Mouse (Mus musculus) splenic B cell, adult 2 months (primary cell): ENCODE measurements at regions not wholly inside any gene's neighbourhood (a gene's known extent, or its start where the extent isn't known, plus 50 kb on each side); places are given as distances from the start of the nearest gene placed in this dataset.
"Not testable (repeated sequence)": the region's sequence is repeated elsewhere in the genome, so short reads cannot be mapped to it uniquely, and the experiment has no call there.

Experiments used
- DNase-seq: peaks from one replicate; pipeline ENCODE4 v3.0.0-alpha.2; 2011; ENCODE audit warnings: low read depth, low spot score
- H3K27me3 ChIP-seq: 2 replicates; pipeline ENCODE4 v1.6.1; 2012; ENCODE audit warnings: mild to moderate bottlenecking, low read length, moderate library complexity, mixed read lengths; ENCODE audit not compliant: control insufficient read depth, poor library complexity, insufficient read depth, severe bottlenecking
- H3K36me3 ChIP-seq: 2 replicates; pipeline ENCODE4 v1.6.1; 2012; ENCODE audit warnings: mild to moderate bottlenecking, low read length, moderate library complexity, mixed read lengths; ENCODE audit not compliant: control insufficient read depth, poor library complexity, insufficient read depth, severe bottlenecking

DNA sequence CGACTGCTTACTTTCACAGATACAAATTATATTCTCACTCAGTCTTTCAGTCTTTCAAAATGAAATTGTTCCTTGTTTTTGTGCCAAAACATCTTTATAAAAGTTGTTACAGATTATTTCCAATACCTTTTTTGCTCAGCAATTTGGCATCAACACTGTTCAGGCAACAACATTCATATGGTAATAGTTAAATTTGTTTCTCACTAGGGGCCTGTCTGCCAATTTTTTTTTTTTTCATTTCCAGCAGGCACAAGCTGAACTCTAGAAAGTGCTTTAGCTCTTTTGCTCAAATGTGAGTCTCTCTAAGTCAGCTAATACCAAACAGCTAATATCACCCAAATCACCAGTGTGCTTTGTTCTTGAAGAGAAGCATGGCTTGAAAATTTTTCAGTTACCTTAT is 199.4 kb downstream of the Antxr2 start:
- DNase-seq, result no peak
- no peaks in the 10 kb centered on the region for H3K27me3 ChIP-seq

DNA sequence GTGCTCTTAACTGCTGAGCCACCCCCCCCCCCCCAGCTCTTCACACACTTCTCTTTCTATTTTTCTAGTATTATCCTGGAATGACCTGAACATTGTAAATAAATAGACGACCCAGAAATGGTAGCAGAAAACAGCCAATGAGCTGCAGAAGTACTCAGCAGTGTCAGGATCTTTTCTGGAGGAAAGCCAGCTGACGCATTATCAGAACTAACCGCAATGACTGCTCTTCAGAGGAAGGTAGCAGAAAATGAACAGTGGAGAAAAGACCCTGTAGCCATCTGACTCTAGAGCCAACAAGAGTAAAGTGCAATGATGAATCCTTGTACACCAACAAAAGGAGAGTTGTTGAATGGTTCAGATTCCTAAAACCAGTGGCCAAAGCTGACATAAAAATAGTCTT is 213.4 kb downstream of the Antxr2 start:
- no peaks in the 10 kb centered on the region for H3K36me3 ChIP-seq
- H3K27me3 ChIP-seq, result no peaks in the 10 kb centered on the region
- DNase-seq, result no peak

More for the DNA sequence above, 199.4 kb downstream of the Antxr2 start:
- H3K36me3 ChIP-seq, result no peaks in the 10 kb centered on the region

DNA sequence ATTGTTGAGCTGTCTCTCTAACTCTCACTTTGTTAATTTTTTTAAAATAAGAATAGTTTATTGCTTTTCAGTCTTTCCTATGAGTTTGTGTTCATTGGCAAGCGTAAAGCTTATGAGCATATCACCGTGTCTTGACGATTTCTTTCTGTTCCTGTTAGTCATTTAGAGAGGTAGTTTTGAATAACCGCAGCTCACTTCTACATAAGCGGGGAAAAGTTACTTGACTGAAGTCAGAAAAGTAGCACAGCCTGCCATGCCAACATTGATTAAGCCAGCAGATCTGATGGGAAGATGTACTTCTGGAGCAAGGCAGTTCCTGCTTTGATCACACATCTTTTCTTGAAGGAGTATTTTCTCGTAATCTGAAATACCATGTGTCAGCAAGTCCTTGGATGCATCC is 215.5 kb downstream of the Antxr2 start:
- DNase-seq, result peak; percentile 47

DNA sequence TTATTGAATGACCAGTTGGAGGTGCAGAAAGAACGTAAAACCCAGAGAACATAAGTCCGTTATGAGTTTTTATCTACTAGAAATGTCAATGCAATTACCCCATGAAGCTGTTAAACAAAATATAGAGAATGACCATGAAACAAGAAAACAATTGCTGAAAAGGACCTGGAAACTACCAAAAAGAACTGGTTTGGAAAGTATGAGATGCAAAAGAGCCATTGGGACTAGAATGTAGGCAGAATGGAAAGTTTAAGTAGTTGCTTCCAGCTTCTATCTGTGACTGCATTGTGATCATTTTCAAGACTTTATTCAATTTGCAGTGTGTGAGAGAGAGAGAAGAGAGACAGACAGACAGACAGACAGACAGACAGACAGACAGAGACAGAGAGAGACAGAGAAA is 216.1 kb downstream of the Antxr2 start:
- H3K36me3 ChIP-seq, result no peaks in the 10 kb centered on the region
- no peak for DNase-seq
- no peaks in the 10 kb centered on the region for H3K27me3 ChIP-seq

More for the DNA sequence above, 215.5 kb downstream of the Antxr2 start:
- H3K36me3 ChIP-seq, result no peaks in the 10 kb centered on the region
- H3K27me3 ChIP-seq, result no peaks in the 10 kb centered on the region

DNA sequence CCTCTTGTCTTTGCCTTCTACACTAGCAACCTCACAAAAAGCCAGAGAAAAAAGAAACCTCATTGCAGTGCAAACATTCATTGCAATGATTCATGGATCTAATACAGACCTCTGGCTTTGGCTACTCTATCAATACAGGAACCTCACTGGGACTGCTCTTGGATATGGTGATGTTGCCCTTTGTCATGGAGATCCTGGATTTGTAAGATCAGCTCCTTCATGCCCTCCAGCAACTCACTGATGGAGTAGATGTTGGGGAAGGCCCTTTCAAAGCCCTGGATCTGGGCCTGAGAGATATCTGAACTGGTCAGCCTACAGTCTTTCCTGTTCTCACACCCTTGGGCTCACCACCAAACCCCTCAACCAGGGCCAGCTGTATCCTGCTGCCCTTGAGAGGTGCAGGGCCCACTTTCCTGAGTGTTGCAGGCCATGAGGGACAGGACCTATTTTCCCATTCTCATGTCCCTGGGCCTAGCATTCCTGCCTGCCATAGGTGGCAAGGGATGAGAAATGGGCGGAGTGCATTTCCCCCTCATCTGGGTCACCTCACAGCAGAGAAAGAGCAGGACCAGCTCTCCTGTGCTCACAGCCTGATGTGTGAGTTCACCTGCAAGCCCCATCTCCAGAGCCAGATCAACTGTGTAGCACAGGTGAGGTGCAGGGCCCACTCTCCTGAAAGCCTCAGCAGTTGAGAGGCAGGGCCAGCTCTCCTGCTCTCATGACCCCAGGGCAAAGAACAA is 218.1 kb downstream of the Antxr2 start:
- H3K27me3 ChIP-seq, result no peaks in the 10 kb centered on the region
- DNase-seq, result no peak
- H3K36me3 ChIP-seq, result no peaks in the 10 kb centered on the region

DNA sequence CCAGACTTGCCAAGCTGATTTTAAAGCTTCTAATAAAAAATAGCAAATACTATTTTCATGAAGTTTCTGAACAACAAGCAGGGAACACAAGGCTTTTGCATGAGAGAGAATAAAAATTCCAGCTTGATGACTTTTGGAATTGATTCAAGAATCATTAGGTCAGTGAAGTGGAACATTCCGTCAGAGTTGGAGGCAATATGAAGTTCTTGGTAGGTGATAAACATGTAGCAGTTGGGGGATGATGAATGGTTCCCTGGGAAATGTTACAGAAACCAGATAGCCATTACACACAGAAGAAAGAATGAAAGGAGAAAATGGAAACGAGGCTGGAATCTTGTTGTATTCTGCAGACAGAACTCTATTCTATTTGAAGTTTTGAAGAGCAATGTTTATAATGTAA is 221.8 kb downstream of the Antxr2 start:
- Histone ChIP-seq H3K27me3 (no peaks in the 10 kb centered on the region), H3K36me3 (no peaks in the 10 kb centered on the region)
- DNase-seq, result no peak

DNA sequence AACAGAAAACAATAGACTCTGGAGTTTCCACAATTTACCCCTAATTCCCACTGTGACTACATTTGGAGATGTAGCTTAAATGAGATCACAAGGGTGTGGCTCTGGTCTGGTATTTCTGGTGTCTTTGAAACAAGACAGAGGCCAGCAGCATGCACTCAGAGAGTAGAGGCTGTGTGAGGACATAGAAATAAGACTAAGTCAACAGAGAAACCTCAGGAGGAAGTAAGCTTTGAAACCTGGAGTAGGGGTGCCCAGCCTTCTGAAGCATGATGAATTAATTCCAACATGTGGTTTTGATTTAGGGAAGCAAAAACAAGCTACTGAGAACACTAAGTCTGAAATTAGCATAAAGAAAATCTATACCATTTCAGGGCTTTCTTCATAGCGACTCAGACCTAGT is 223.7 kb downstream of the Antxr2 start:
- Histone ChIP-seq H3K36me3 (no peaks in the 10 kb centered on the region), H3K27me3 (no peaks in the 10 kb centered on the region)
- peak; percentile 68 for DNase-seq

DNA sequence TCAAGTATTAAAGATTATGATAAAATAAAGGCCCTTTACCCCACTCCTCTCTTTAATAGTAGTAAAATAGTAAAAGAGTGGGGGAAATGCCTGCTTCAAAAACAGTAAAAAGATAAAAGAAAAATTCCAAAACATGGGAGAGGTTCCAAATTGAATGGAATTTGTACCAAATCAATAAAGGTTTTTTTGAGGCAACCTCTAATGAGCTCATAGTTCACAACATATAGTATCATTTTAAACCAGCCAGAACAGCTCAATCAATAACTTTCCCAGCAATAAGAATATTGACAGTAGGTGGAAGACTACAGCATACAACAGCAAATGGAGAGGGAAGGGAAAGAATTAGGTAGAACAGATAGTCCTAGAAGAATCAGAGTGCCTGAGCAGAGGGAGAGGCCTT is 224.1 kb downstream of the Antxr2 start:
- no peak for DNase-seq
- H3K36me3 ChIP-seq, result no peaks in the 10 kb centered on the region
- no peaks in the 10 kb centered on the region for H3K27me3 ChIP-seq

DNA sequence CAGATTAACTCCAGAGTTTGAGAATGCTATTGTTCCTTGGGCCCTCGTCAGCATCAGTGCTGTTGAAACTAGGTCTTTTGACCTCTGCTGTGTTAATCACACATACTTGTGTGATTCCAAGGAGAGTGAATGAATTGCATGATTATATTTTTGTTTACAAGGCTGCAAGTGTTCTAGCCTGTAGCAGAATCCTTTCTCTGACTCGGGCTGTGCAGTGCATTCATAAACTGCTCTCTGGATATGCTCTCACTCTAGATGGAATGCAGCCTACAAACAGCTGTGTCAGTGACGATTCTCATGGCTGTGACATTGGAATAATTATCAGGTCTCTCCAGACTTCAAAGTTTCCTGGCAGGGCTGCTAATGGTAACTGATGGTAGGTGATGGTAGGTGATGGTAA is 230.8 kb downstream of the Antxr2 start:
- no peaks in the 10 kb centered on the region for H3K27me3 ChIP-seq
- H3K36me3 ChIP-seq, result no peaks in the 10 kb centered on the region
- DNase-seq, result no peak

DNA sequence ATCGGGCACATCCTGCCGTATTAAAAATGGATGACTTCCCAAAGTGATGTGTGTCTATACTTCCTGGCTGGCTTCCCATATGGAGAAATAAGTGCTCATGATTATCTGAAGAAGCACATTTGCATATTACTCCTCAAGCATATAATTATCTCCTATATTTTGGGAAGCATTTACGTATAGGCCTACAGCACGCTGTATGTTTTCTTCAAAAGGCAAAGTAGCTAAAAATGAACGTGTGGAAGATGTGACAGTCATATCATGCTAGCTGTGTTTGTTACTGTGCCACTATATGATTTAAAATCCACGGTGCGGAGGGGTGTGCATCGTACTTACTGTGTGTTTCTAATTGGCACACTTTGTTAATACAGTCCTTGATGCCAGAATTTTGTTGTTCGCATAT is 242.7 kb downstream of the Antxr2 start:
- Histone ChIP-seq H3K27me3 (no peaks in the 10 kb centered on the region), H3K36me3 (no peaks in the 10 kb centered on the region)
- DNase-seq, result no peak

DNA sequence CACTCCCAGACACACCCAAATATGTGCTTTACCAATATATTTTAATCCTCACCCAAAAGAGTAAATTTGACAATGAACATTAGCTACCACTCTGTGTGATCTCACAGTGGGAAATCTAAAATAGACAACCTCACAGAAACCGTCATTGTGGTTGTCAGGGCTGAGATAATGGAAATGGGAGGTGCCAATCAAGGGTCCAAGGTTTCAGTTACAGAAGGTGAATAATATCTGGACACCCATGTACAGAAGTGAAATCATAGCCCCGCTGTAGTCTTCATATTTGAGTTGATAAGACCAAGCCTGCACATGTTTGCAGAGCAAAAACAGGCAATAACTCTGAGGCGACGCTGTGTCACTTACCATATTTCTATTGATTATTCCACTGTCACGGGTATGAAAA is 243.8 kb downstream of the Antxr2 start:
- no peak for DNase-seq
- Histone ChIP-seq H3K27me3 (no peaks in the 10 kb centered on the region), H3K36me3 (no peaks in the 10 kb centered on the region)

DNA sequence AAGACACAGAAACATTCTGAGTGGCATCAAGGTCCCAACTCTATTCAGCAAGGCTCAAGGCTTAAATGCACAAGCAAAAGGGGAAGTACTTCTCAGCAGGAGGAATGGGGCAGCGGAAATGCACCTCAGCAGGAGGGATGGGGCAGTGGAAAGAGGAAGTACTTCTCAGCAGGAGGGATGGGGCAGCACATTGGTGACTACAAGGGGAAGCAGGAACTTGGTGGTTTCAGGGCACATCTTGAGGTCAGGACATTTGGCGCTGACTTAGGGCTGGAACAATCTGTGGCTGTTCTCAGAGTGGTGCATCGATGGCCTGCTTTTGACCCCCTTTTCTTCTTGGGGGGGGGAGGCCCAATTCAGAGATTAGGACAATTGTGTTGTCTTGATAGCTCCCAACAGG is 255.7 kb downstream of the Antxr2 start:
- H3K27me3 ChIP-seq, H3K36me3 ChIP-seq: not testable (repeated sequence)
- DNase-seq, result peak; percentile 61

DNA sequence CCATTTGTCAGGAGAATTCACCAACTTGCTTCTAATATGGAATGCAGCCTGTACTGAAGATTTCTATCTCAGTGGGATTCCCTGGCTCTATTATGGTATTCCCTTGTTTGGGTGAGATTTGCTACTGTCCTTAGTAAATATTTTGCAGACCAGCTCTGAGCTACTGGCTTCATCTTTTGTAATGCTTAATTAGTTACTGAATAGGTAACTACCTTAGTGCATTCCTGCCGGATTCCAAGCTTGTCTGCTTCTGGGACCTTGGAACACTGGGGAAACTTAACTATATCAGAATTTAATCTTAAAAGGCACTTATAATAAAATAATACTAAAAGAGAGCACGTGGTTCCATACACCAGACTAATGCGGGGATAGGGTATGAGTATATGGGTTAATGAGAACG is 257.4 kb downstream of the Antxr2 start:
- H3K27me3 ChIP-seq, H3K36me3 ChIP-seq, DNase-seq: not testable (repeated sequence)

DNA sequence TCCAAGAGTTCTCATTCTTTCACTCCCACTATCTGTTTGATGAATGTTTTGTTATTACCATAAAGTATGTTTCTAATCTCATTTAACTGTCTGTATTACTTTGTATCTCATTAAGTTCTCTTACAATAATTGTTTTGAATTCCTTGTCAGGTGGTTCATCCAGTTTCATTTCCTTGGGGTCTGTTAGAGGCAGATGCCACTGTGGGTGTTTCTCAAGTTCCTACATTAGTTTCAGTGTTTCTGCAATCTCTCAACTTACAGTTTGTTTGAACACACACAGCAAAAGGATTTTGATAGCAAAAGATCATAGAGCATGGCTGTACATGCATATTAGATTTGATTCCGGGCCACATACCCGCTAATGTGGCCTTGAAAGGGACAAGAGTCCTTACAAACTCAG is 280.5 kb upstream of the Gk2 start:
- no peak for DNase-seq
- no peaks in the 10 kb centered on the region for H3K36me3 ChIP-seq
- no peaks in the 10 kb centered on the region for H3K27me3 ChIP-seq

DNA sequence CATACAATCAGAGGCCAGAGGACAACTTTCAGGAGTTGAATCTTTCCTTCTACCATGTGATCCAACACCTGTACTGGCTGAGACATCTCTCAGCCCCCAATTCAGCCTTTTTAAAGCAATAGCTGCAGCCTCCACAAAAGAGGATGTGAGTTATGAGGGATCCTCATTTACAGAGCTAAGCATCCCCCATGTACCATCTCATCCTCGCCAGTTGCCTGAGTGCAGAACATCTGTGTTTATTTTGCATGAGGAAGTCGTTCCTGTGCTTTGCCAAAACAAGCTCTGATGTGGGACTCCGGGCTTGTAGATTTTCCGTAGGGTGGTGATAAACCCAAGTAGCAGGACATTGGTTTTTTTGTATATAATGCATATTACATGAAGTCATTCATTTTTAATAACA is 274.1 kb upstream of the Gk2 start:
- no peaks in the 10 kb centered on the region for H3K27me3 ChIP-seq
- H3K36me3 ChIP-seq, result no peaks in the 10 kb centered on the region
- DNase-seq, result no peak

DNA sequence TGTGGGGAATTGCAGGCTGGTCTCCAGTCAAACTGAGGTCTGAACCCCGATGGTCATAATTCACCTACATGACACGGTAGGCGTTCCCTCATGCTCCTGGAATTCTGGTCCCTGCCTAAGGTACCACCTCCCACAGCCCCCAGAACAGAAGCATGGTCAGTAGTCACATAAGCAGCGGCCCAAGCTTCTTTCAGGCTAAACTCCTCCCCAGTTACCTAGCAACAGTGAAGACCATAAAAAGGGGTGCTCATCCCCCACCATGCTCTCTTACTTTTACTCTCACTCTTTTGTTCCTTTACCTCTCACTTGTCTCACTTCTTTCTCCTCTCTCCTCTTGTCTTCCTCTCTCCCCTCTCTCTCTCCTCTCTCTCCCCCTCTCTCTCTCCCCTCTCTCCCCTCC is 262.5 kb upstream of the Gk2 start:
- not testable (repeated sequence) for DNase-seq, H3K36me3 ChIP-seq, H3K27me3 ChIP-seq
